Mouse (Mus musculus): ENCODE measurements around the gene Spns3. TPM values are rescaled to one million over a fixed set of nuclear protein-coding genes. Genes with fewer than 3 reads are reported as not detected.

Spns3 gene
- total and polyA plus RNA-seq, 3 experiments: 5.2 to 12.7 TPM; not detected in 1

- no peaks in the 10 kb centered on the region for H3K27me3 ChIP-seq (ENCODE audit: control insufficient read depth in 1 of 2, insufficient read depth in 2 of 2, low read length in 2 of 2)
- H3K79me2 ChIP-seq (ENCODE audit: control insufficient read depth, insufficient read depth, low read length, poor library complexity): no peaks in the 10 kb centered on the region
- H3K36me3 ChIP-seq (ENCODE audit: control insufficient read depth in 1 of 2, insufficient read depth in 2 of 2, low read length in 2 of 2): peaks cover 0 to 16% of the 10 kb centered on the region in 2 experiments; a peak in 2 of 4 replicates
- no peak overlapping the region for H3K9ac ChIP-seq (ENCODE audit: control insufficient read depth, low read depth, low read length, poor library complexity, severe bottlenecking)
- peaks cover 6 to 31% of the 10 kb centered on the region in 2 experiments; a peak in 3 of 4 replicates for H3K4me1 ChIP-seq (ENCODE audit: control insufficient read depth in 1 of 2, insufficient read depth in 2 of 2, low read length in 2 of 2)
- peak overlapping the region; percentile 44 for H3K27ac ChIP-seq (ENCODE audit: control insufficient read depth, low read depth, low read length)
- no peaks in the 10 kb centered on the region for H3K9me3 ChIP-seq (replicated peaks; ENCODE audit: insufficient read depth, low read length)
- no peak overlapping the region for H3K4me3 ChIP-seq (ENCODE audit: control insufficient read depth in 1 of 2, insufficient read depth in 1 of 2, low read depth in 2 of 2, low read length in 2 of 2)
- peak; percentile 86 for DNase-seq (ENCODE audit: low read depth, low spot score)
- TF ChIP-seq TCF12 (IDR thresholded peaks at IDR 0.05; ENCODE audit: low read depth, low read length) (peak; percentile 74), CHD1 (IDR thresholded peaks at IDR 0.05; ENCODE audit: low read depth, low read length) (no peak), MYC (IDR thresholded peaks at IDR 0.05; ENCODE audit: low read depth, low read length) (0 out of 2 replicates have a peak, but pooled peaks have one; percentile 61), CHD2 (IDR thresholded peaks at IDR 0.05; ENCODE audit: low read length) (no peak), TBP (IDR thresholded peaks at IDR 0.05; ENCODE audit: low read depth, low read length) (0 out of 2 replicates have a peak, but pooled peaks have one; percentile 43), MXI1 (IDR thresholded peaks at IDR 0.05; ENCODE audit: low read depth, low read length) (0 out of 2 replicates have a peak, but pooled peaks have one; percentile 54), USF1 (IDR thresholded peaks at IDR 0.05; ENCODE audit: low read depth, low read length) (no peak), NRF1 (IDR thresholded peaks at IDR 0.05; ENCODE audit: insufficient read depth, low read depth, low read length, poor library complexity, severe bottlenecking) (no peak), POLR2AphosphoS5 (IDR thresholded peaks at IDR 0.05; ENCODE audit: borderline replicate concordance, low read depth, low read length) (no peak), CTCF (IDR thresholded peaks at IDR 0.05 in 2 of 3, conservative IDR thresholded peaks at IDR 0.05 in 1 of 3; ENCODE audit: control insufficient read depth in 1 of 3, insufficient read depth in 1 of 3, low read depth in 2 of 3, low read length in 3 of 3, poor library complexity in 1 of 3, severe bottlenecking in 1 of 3) (no peak), ELF1 (IDR thresholded peaks at IDR 0.05; ENCODE audit: low read depth, low read length) (no peak), MAX (IDR thresholded peaks at IDR 0.05; ENCODE audit: low read length) (no peak), BHLHE40 (IDR thresholded peaks at IDR 0.05; ENCODE audit: borderline replicate concordance, low read depth, low read length) (peak; percentile 82; the same call in 1 of the 2 replicates), SIN3A (IDR thresholded peaks at IDR 0.05; ENCODE audit: low read length) (peak; percentile 75), ZNF384 (IDR thresholded peaks at IDR 0.05; ENCODE audit: low read depth, low read length) (no peak), MYB (IDR thresholded peaks at IDR 0.05; ENCODE audit: low read depth, low read length) (no peak), ZKSCAN1 (IDR thresholded peaks at IDR 0.05; ENCODE audit: low read depth, low read length) (no peak), TAL1 (IDR thresholded peaks at IDR 0.05; ENCODE audit: low read length) (0 out of 2 replicates have a peak, but pooled peaks have one; percentile 24), SMC3 (IDR thresholded peaks at IDR 0.05; ENCODE audit: low read depth, low read length) (no peak), ZC3H11A (IDR thresholded peaks at IDR 0.05; ENCODE audit: low read depth, low read length) (no peak), KAT2A (conservative IDR thresholded peaks at IDR 0.05; ENCODE audit: low read depth, low read length) (no peak), MAZ (IDR thresholded peaks at IDR 0.05; ENCODE audit: low read depth, low read length) (no peak), ZMIZ1 (IDR thresholded peaks at IDR 0.05; ENCODE audit: low read depth, low read length) (no peak), MAFK (IDR thresholded peaks at IDR 0.05; ENCODE audit: borderline replicate concordance, low read depth, low read length) (no peak), E2F4 (IDR thresholded peaks at IDR 0.05; ENCODE audit: borderline replicate concordance, low read depth, low read length) (no peak), NELFE (IDR thresholded peaks at IDR 0.05; ENCODE audit: low read depth, low read length) (no peak), RAD21 (IDR thresholded peaks at IDR 0.05; ENCODE audit: low read depth, low read length) (no peak), MEF2A (IDR thresholded peaks at IDR 0.05; ENCODE audit: extremely low read depth, insufficient replicate concordance, low read depth, low read length, poor library complexity, severe bottlenecking) (no peak), RCOR1 (IDR thresholded peaks at IDR 0.05; ENCODE audit: low read depth, low read length) (peak; percentile 94), HCFC1 (IDR thresholded peaks at IDR 0.05; ENCODE audit: low read depth, low read length) (no peak), USF2 (IDR thresholded peaks at IDR 0.05; ENCODE audit: borderline replicate concordance in 1 of 2, insufficient read depth in 1 of 2, low read depth in 1 of 2, low read length in 2 of 2) (no peak), JUND (IDR thresholded peaks at IDR 0.05; ENCODE audit: low read depth, low read length) (no peak), ETS1 (IDR thresholded peaks at IDR 0.05; ENCODE audit: low read depth, low read length) (peak; percentile 89), POLR2AphosphoS2 (IDR thresholded peaks at IDR 0.05; ENCODE audit: low read length) (no peak), POLR2A (IDR thresholded peaks at IDR 0.05; ENCODE audit: control insufficient read depth in 1 of 2, insufficient read depth in 1 of 2, low read depth in 1 of 2, low read length in 2 of 2, poor library complexity in 1 of 2) (no peak), EP300 (IDR thresholded peaks at IDR 0.05; ENCODE audit: low read depth in 1 of 2, low read length in 2 of 2) (peak; percentile 84 to 87), GABPA (IDR thresholded peaks at IDR 0.05; ENCODE audit: low read depth, low read length) (no peak), UBTF (IDR thresholded peaks at IDR 0.05; ENCODE audit: borderline replicate concordance, insufficient read depth, low read depth, low read length) (no peak)
Measured at GRCm38 (mm10) chr11:72544716-72545115, 5.6 kb downstream of the Spns3 start.

Data from MEL (cell line).